Comparison of ENCODE assay signal across 19 mouse cellular contexts in genomic region chr13:56155671-56156070, GRCm38 (mm10). TPM values are rescaled to one million over a fixed set of nuclear protein-coding genes. Genes with fewer than 3 reads are reported as not detected.
DNase-seq lines count a peak whose midpoint lies in the region; ATAC-seq and TF ChIP-seq lines count a peak whose summit lies in the region.
"Had no signal": no experiment of that assay in that cellular context is flagged by ENCODE, and none has a peak within 500 bp of the region (broad histone marks: within the 10 kb centered on the region; RNA-seq: fewer than 3 reads in every experiment).

No protein-coding gene starts in this region.

- no peak overlapping the region for H3K9ac ChIP-seq in heart, postnatal 0 days (replicated peaks; ENCODE audit: low read depth, low read length)
- H3K9ac ChIP-seq in stomach, embryonic 16.5 days (ENCODE audit: low read length): no peak overlapping the region
- H3K9ac ChIP-seq: liver, embryonic 12.5 days; lung, embryonic 14.5 days; neural tube, embryonic 15.5 days had no signal

- 0 out of 2 replicates have a peak, but pooled peaks cover 6% of the 10 kb centered on the region for H3K27me3 ChIP-seq in heart, embryonic 10.5 days (ENCODE audit: insufficient read depth, poor library complexity, severe bottlenecking)
- no peaks in the 10 kb centered on the region for H3K27me3 ChIP-seq in heart, postnatal 0 days (ENCODE audit: control insufficient read depth, insufficient read depth, low read length)
- no peaks in the 10 kb centered on the region for H3K27me3 ChIP-seq in stomach, embryonic 16.5 days (ENCODE audit: control insufficient read depth, insufficient read depth, low read length)
- H3K27me3 ChIP-seq: liver, embryonic 12.5 days had no signal

- WGBS in heart, embryonic 10.5 days: 67% methylated on average over 7 of the region's 7 CpGs
- 73% methylated on average over 7 of the region's 7 CpGs for WGBS in heart, postnatal 0 days
- WGBS in stomach, embryonic 16.5 days: 62% methylated on average over 7 of the region's 7 CpGs

- DNase-seq in heart, embryonic 10.5 days (ENCODE audit: low spot score): no peak
- DNase-seq in heart, postnatal 14 days: no peak
- no peak for DNase-seq in heart, postnatal 0 days (ENCODE audit: low spot score)
- no peak for DNase-seq in heart, postnatal 4 days
- DNase-seq in fibroblast of lung, adult 2 months (ENCODE audit: low read depth): peak; percentile 60
- no peak for DNase-seq in thymus, postnatal 25 days
- DNase-seq: adrenal gland, postnatal 25 days; cerebellum, adult 9-10 months; gastrocnemius, postnatal 10 days; layer of hippocampus, postnatal 36 days; lung, embryonic 14.5 days; lung, postnatal 36 days; right cerebral cortex, postnatal 14 days had no signal

- ATAC-seq in heart, postnatal 0 days (ENCODE audit: insufficient read depth, low read depth): no peak
- no peak for ATAC-seq in stomach, embryonic 16.5 days (ENCODE audit: insufficient read depth, low FRiP score)
- ATAC-seq in megakaryocyte progenitor cell, adult 5-6 weeks (replicated peaks; ENCODE audit: poor library complexity): no peak
- ATAC-seq: liver, embryonic 12.5 days; midbrain, embryonic 16.5 days had no signal

- H3K27ac ChIP-seq in heart, embryonic 10.5 days: peak overlapping the region; percentile 73
- peak overlapping the region; percentile 86 for H3K27ac ChIP-seq in heart, postnatal 0 days (ENCODE audit: low read depth)
- peak overlapping the region; percentile 55 for H3K27ac ChIP-seq in stomach, embryonic 16.5 days (ENCODE audit: low read length)
- H3K27ac ChIP-seq: liver, embryonic 12.5 days; neural tube, embryonic 15.5 days had no signal

- H3K4me1 ChIP-seq in heart, embryonic 10.5 days: peaks cover 41% of the 10 kb centered on the region
- peaks cover 26% of the 10 kb centered on the region for H3K4me1 ChIP-seq in heart, postnatal 0 days (ENCODE audit: control insufficient read depth, insufficient read depth)
- H3K4me1 ChIP-seq in stomach, embryonic 16.5 days (ENCODE audit: control insufficient read depth, insufficient read depth, low read length): peaks cover 31% of the 10 kb centered on the region

- H3K4me2 ChIP-seq in heart, postnatal 0 days (ENCODE audit: low read depth, low read length): no peak overlapping the region
- H3K4me2 ChIP-seq in stomach, embryonic 16.5 days (ENCODE audit: low read depth, low read length): no peak overlapping the region
- H3K4me2 ChIP-seq: liver, embryonic 12.5 days; lung, embryonic 14.5 days; neural tube, embryonic 15.5 days had no signal

- no peaks in the 10 kb centered on the region for H3K9me3 ChIP-seq in heart, embryonic 10.5 days
- H3K9me3 ChIP-seq in heart, postnatal 0 days (replicated peaks; ENCODE audit: control insufficient read depth, low read length): no peaks in the 10 kb centered on the region
- no peaks in the 10 kb centered on the region for H3K9me3 ChIP-seq in stomach, embryonic 16.5 days (replicated peaks; ENCODE audit: control insufficient read depth, low read length)
- H3K9me3 ChIP-seq: liver, embryonic 12.5 days; neural tube, embryonic 15.5 days had no signal

- no peak for TF ChIP-seq EP300 in heart, postnatal 0 days (IDR thresholded peaks at IDR 0.05; ENCODE audit: low read depth)

- H3K4me3 ChIP-seq in heart, embryonic 10.5 days: no peak overlapping the region
- no peak overlapping the region for H3K4me3 ChIP-seq in heart, postnatal 0 days (ENCODE audit: low read depth, low read length)
- H3K4me3 ChIP-seq in stomach, embryonic 16.5 days (replicated peaks; ENCODE audit: low read length): no peak overlapping the region
- H3K4me3 ChIP-seq: liver, embryonic 12.5 days; neural tube, embryonic 15.5 days had no signal

- H3K36me3 ChIP-seq in heart, embryonic 10.5 days: no peaks in the 10 kb centered on the region
- H3K36me3 ChIP-seq in heart, postnatal 0 days (replicated peaks; ENCODE audit: control insufficient read depth, insufficient read depth, low read length): no peaks in the 10 kb centered on the region
- no peaks in the 10 kb centered on the region for H3K36me3 ChIP-seq in stomach, embryonic 16.5 days (ENCODE audit: control insufficient read depth, insufficient read depth, low read length)
- H3K36me3 ChIP-seq: liver, embryonic 12.5 days; neural tube, embryonic 15.5 days had no signal

- TF ChIP-seq CTCF in heart, postnatal 0 days (IDR thresholded peaks at IDR 0.05; ENCODE audit: low read depth): no peak

- intact Hi-C loops in heart, postnatal 14 days (cut with DNase I): no loop called here

RNA-seq across cellular contexts. Expression of gene H2afy, which starts 19.5 kb away (rescaled TPM):
- polyA plus RNA-seq in heart, embryonic 10.5 days (2016; fragmentation: Nextera tagmentation; extraction: Ambion mirVana): 134 and 287 TPM in 2 replicates
- total RNA-seq in heart, postnatal 14 days (2021): 10 to 100 TPM; 68.3 to 68.5 TPM
- 45.0 and 93.1 TPM in 2 replicates for total RNA-seq in heart, postnatal 0 days (2014; rRNA removed; ENCODE audit: low replicate concordance)
- polyA plus RNA-seq in heart, postnatal 0 days (2015; fragmentation: Nextera tagmentation; extraction: Ambion mirVana): 61.7 and 62.0 TPM in 2 replicates
- 10 to 100 TPM; 84.6 to 91.3 TPM for total RNA-seq in heart, postnatal 4 days (2021)
- polyA plus RNA-seq in stomach, embryonic 16.5 days (2015; fragmentation: Nextera tagmentation; extraction: Ambion mirVana): 247 and 271 TPM in 2 replicates
- 720 and 754 TPM in 2 replicates for total RNA-seq in megakaryocyte progenitor cell, adult 5-6 weeks (2015)
- 1,515 and 1,537 TPM in 2 replicates for total RNA-seq in megakaryocyte progenitor cell, adult 5-6 weeks (2017)

RNA-seq across cellular contexts. Expression of gene Tifab, which starts 23.0 kb away (rescaled TPM):
- polyA plus RNA-seq in heart, embryonic 10.5 days (2016; fragmentation: Nextera tagmentation; extraction: Ambion mirVana): 0.31 and 1.0 TPM in 2 replicates
- total RNA-seq in heart, postnatal 14 days (2021): 1 to 10 TPM; 1.3 TPM
- total RNA-seq in heart, postnatal 0 days (2014; rRNA removed; ENCODE audit: low replicate concordance): not detected in 2 replicates
- 0.71 and 0.88 TPM in 2 replicates for polyA plus RNA-seq in heart, postnatal 0 days (2015; fragmentation: Nextera tagmentation; extraction: Ambion mirVana)
- under 1 TPM; 0.65 to 0.69 TPM for total RNA-seq in heart, postnatal 4 days (2021)
- 4.9 and 5.6 TPM in 2 replicates for polyA plus RNA-seq in stomach, embryonic 16.5 days (2015; fragmentation: Nextera tagmentation; extraction: Ambion mirVana)
- 81.5 and 82.6 TPM in 2 replicates for total RNA-seq in megakaryocyte progenitor cell, adult 5-6 weeks (2015)
- total RNA-seq in megakaryocyte progenitor cell, adult 5-6 weeks (2017): 99.3 and 113 TPM in 2 replicates
- total RNA-seq: MEL had no signal

Comparison
In these comparisons a context has a peak if more than half of its experiments do, and no peak if none do; other contexts are left out.
1. RNA of gene Tifab, which starts 23.0 kb away (total RNA-seq): 81.5 to 113 TPM in megakaryocyte progenitor cell, adult 5-6 weeks; 1.3 TPM in heart, postnatal 14 days, 0.65 to 0.69 TPM in heart, postnatal 4 days and not detected in heart, postnatal 0 days; every median in the first group is over 10 times any median in the second.
2. Peak in every context shown above with its lines, with median percentiles within 50 percentile points of each other: H3K27ac ChIP-seq.